Mouse (Mus musculus) mesoderm, embryonic 11.5 days (tissue): ENCODE measurements around the gene Slc6a8.

Experiments used
- DNase-seq: peaks from one replicate; pipeline ENCODE4 v3.0.0-alpha.2; 2012; ENCODE audit warnings: low read depth, low spot score

Slc6a8 gene

GRCm38 (mm10) chrX:73684156-73684555, 11.2 kb downstream of the Slc6a8 start:
- no peak for DNase-seq

- no peak for DNase-seq
These were observed 12.0 kb downstream of the Slc6a8 start for GRCm38 (mm10) chrX:73684978-73685377.

- no peak for DNase-seq
These were observed 12.7 kb downstream of the Slc6a8 start for GRCm38 (mm10) chrX:73685629-73686028.

GRCm38 (mm10) chrX:73690917-73691629, 18.1 kb downstream of the Slc6a8 start:
- DNase-seq = no peak

- DNase-seq = no peak
These were observed 27.5 kb downstream of the Slc6a8 start for GRCm38 (mm10) chrX:73700472-73700871.

GRCm38 (mm10) chrX:73715476-73716108, 42.6 kb downstream of the Slc6a8 start:
- peak; percentile 6 for DNase-seq

- peak; percentile 95 for DNase-seq
These were observed 43.2 kb downstream of the Slc6a8 start, which contains the start of the genes Bcap31 and Abcd1 for GRCm38 (mm10) chrX:73716109-73716661. Gene Bcap31 (minus strand): TSS chrX:73716175. Gene Abcd1 (plus strand): TSS chrX:73716597.

GRCm38 (mm10) chrX:73716709-73717545, 44.0 kb downstream of the Slc6a8 start:
- DNase-seq = no peak

GRCm38 (mm10) chrX:73717667-73718066, 44.7 kb downstream of the Slc6a8 start:
- DNase-seq = no peak

GRCm38 (mm10) chrX:73718271-73718670, 45.3 kb downstream of the Slc6a8 start:
- no peak for DNase-seq

GRCm38 (mm10) chrX:73718686-73719362, 45.9 kb downstream of the Slc6a8 start:
- no peak for DNase-seq

GRCm38 (mm10) chrX:73730908-73731307, 58.0 kb downstream of the Slc6a8 start:
- DNase-seq = no peak
